Mouse (Mus musculus) forebrain, postnatal 0 days (tissue): Measurements from ENCODE around the gene Idh1. TPM values are rescaled to one million over a fixed set of nuclear protein-coding genes. Genes with fewer than 3 reads are reported as not detected.

Source experiments
- ATAC-seq: fragments of 200-750 bp; cut with Nextera tagmentation; 2 replicates; pipeline ENCODE4 v1.8.0; 2017; ENCODE audit warnings: mild to moderate bottlenecking, moderate library complexity
- DNase-seq: peaks from one replicate; pipeline ENCODE4 v3.0.0-alpha.2; 2015
- H3K27ac ChIP-seq: fragments of 300-500 bp; sonication (generic); 2 replicates; pipeline ENCODE4 v1.5.1; 2014; ENCODE audit warnings: low read depth, mild to moderate bottlenecking, antibody characterized with exemption, low read length, moderate library complexity, mixed read lengths
- H3K27me3 ChIP-seq: fragments of 300-500 bp; sonication (generic); 2 replicates; pipeline ENCODE4 v1.6.1; 2014; ENCODE audit warnings: mild to moderate bottlenecking, low read length, mixed read lengths; ENCODE audit not compliant: insufficient read depth
- H3K36me3 ChIP-seq: fragments of 300-500 bp; sonication (generic); 2 replicates; pipeline ENCODE4 v1.6.1; 2014; ENCODE audit warnings: mild to moderate bottlenecking, moderate library complexity; ENCODE audit not compliant: insufficient read depth
- H3K4me1 ChIP-seq: fragments of 300-500 bp; sonication (generic); 2 replicates; pipeline ENCODE4 v1.6.1; 2014; ENCODE audit warnings: antibody characterized with exemption; ENCODE audit not compliant: insufficient read depth
- H3K4me2 ChIP-seq: fragments of 300-500 bp; sonication (generic); 2 replicates; pipeline ENCODE4 v1.6.1; 2014; ENCODE audit warnings: low read depth, mild to moderate bottlenecking, moderate library complexity
- H3K4me3 ChIP-seq: fragments of 300-500 bp; sonication (generic); 2 replicates; pipeline ENCODE4 v1.5.1; 2014; ENCODE audit warnings: low read depth, low read length, mixed read lengths
- H3K9ac ChIP-seq: fragments of 300-500 bp; sonication (generic); 2 replicates; pipeline ENCODE4 v1.6.1; 2014; ENCODE audit warnings: mild to moderate bottlenecking
- H3K9me3 ChIP-seq: fragments of 300-500 bp; sonication (generic); 2 replicates; pipeline ENCODE4 v1.6.1; 2016; ENCODE audit warnings: low read length
- CTCF ChIP-seq: sonication (generic); IDR thresholded peaks from 2 replicates; pipeline ENCODE4 v1.5.1; 2016; ENCODE audit warnings: antibody characterized with exemption, control low read depth, low read depth
- WGBS: fragments of 180-500 bp; shearing (Covaris S2); extraction: QIAGEN DNeasy Blood & Tissue Kit; methylation state at CpG from one replicate; pipeline ENCODE4 v1.1.7; 2014; 5-methylcytosine and 5-hydroxymethylcytosine counted together
- polyA plus RNA-seq: library from polyadenylated mRNA; unstranded; fragments of >200 nt; fragmentation: Nextera tagmentation; extraction: Ambion mirVana; gene quantifications from 2 replicates; pipeline ENCODE4 v1.2.1, GENCODE M21; 2015
- total RNA-seq: library from RNA; depleted of rRNA; stranded (reverse); fragments of >200 nt; gene quantifications from 2 replicates; pipeline ENCODE4 v1.2.3, GENCODE M21; 2014

The Idh1 gene
- total and polyA plus RNA-seq, 2 experiments from 2014 or later, result 366 to 436 TPM

- DNase-seq (no peak), ATAC-seq (no peak)
- no peak overlapping the region for H3K9ac ChIP-seq
- no peak overlapping the region for H3K4me2 ChIP-seq
- H3K4me1 ChIP-seq, result no peaks in the 10 kb centered on the region
- no peaks in the 10 kb centered on the region for H3K27me3 ChIP-seq
- H3K9me3 ChIP-seq, result no peaks in the 10 kb centered on the region
- no peak for TF ChIP-seq CTCF
- no peaks in the 10 kb centered on the region for H3K36me3 ChIP-seq
- 91% methylated on average over 2 of the region's 2 CpGs for WGBS
- no peak overlapping the region for H3K27ac ChIP-seq
- H3K4me3 ChIP-seq, result no peak overlapping the region
Observed at GRCm38 (mm10) chr1:65144783-65145182, 41.5 kb downstream of the Idh1 start.

- no peak for ATAC-seq
- WGBS, result 90% methylated on average over 6 of the region's 6 CpGs
- no peak for TF ChIP-seq CTCF
- Histone ChIP-seq H3K9ac (no peak overlapping the region), H3K9me3 (no peaks in the 10 kb centered on the region), H3K36me3 (no peaks in the 10 kb centered on the region), H3K4me3 (no peak overlapping the region), H3K27ac (no peak overlapping the region), H3K4me1 (no peaks in the 10 kb centered on the region), H3K27me3 (no peaks in the 10 kb centered on the region), H3K4me2 (no peak overlapping the region)
- no peak for DNase-seq
Observed at GRCm38 (mm10) chr1:65137560-65137959, 48.7 kb downstream of the Idh1 start.

- no peaks in the 10 kb centered on the region for H3K27me3 ChIP-seq
- no peaks in the 10 kb centered on the region for H3K4me1 ChIP-seq
- WGBS, result 79% methylated on average over 1 of the region's 1 CpGs
- H3K9me3 ChIP-seq, result no peaks in the 10 kb centered on the region
- H3K9ac ChIP-seq, result no peak overlapping the region
- TF ChIP-seq CTCF, result no peak
- ATAC-seq (no peak), DNase-seq (no peak)
- H3K4me2 ChIP-seq, result no peak overlapping the region
- no peak overlapping the region for H3K4me3 ChIP-seq
- H3K27ac ChIP-seq, result no peak overlapping the region
- no peaks in the 10 kb centered on the region for H3K36me3 ChIP-seq
Observed at GRCm38 (mm10) chr1:65132833-65133232, 53.5 kb downstream of the Idh1 start.

GRCm38 (mm10) chr1:65131671-65132070 lies 54.6 kb downstream of the Idh1 start:
- WGBS, result 98% methylated on average over 1 of the region's 1 CpGs
- ATAC-seq (no peak), DNase-seq (no peak)
- Histone ChIP-seq H3K9me3 (no peaks in the 10 kb centered on the region), H3K27me3 (no peaks in the 10 kb centered on the region), H3K9ac (no peak overlapping the region), H3K4me3 (no peak overlapping the region), H3K36me3 (no peaks in the 10 kb centered on the region), H3K27ac (no peak overlapping the region), H3K4me1 (no peaks in the 10 kb centered on the region), H3K4me2 (no peak overlapping the region)
- TF ChIP-seq CTCF, result no peak

GRCm38 (mm10) chr1:65130226-65130625 lies 56.1 kb downstream of the Idh1 start:
- H3K27me3 ChIP-seq, result no peaks in the 10 kb centered on the region
- TF ChIP-seq CTCF, result no peak
- no peak overlapping the region for H3K4me2 ChIP-seq
- no peak overlapping the region for H3K4me3 ChIP-seq
- ATAC-seq, result no peak
- no peak overlapping the region for H3K9ac ChIP-seq
- WGBS, result 74% methylated on average over 3 of the region's 3 CpGs
- H3K4me1 ChIP-seq, result no peaks in the 10 kb centered on the region
- no peak for DNase-seq
- H3K36me3 ChIP-seq, result no peaks in the 10 kb centered on the region
- H3K27ac ChIP-seq, result no peak overlapping the region
- H3K9me3 ChIP-seq, result no peaks in the 10 kb centered on the region

- H3K36me3 ChIP-seq, result no peaks in the 10 kb centered on the region
- WGBS, result 68% methylated on average over 3 of the region's 3 CpGs
- TF ChIP-seq CTCF, result no peak
- no peak overlapping the region for H3K4me3 ChIP-seq
- DNase-seq (peak; percentile 37), ATAC-seq (peak; percentile 43)
- no peaks in the 10 kb centered on the region for H3K4me1 ChIP-seq
- H3K27me3 ChIP-seq, result no peaks in the 10 kb centered on the region
- H3K27ac ChIP-seq, result no peak overlapping the region
- H3K9ac ChIP-seq, result no peak overlapping the region
- no peaks in the 10 kb centered on the region for H3K9me3 ChIP-seq
- H3K4me2 ChIP-seq, result no peak overlapping the region
Observed at GRCm38 (mm10) chr1:65129634-65130180, 56.6 kb downstream of the Idh1 start.

- DNase-seq (peak; percentile 29), ATAC-seq (no peak; the same call in 1 of the 2 replicates)
- 0 out of 2 replicates have a peak within 1 kb of the TSS, but pooled peaks have one; percentile 29 for H3K9ac ChIP-seq
Observed at GRCm38 (mm10) chr1:65122574-65123372, 63.5 kb downstream of the Idh1 start, which contains the start of gene D630023F18Rik. Gene D630023F18Rik, minus strand, starts transcription at chr1:65123214.

More at GRCm38 (mm10) chr1:65122574-65123372, 63.5 kb downstream of the Idh1 start, which contains the start of gene D630023F18Rik:
- WGBS, result 20% methylated on average over 9 of the region's 9 CpGs
- Histone ChIP-seq H3K27me3 (no peaks in the 10 kb centered on the region), H3K4me2 (peak within 1 kb of the TSS; percentile 43), H3K4me1 (no peaks in the 10 kb centered on the region), H3K4me3 (peak within 1 kb of the TSS; percentile 32), H3K27ac (no peak within 1 kb of the TSS), H3K36me3 (no peaks in the 10 kb centered on the region), H3K9me3 (no peaks in the 10 kb centered on the region)
- no peak for TF ChIP-seq CTCF
